Mouse (Mus musculus) c-Kit-positive CD71-positive TER-119-negative erythroid progenitor cells, embryonic 14.5 days (primary cell): Measurements from ENCODE around the gene Sim1.

Experiments used
- DNase-seq: peaks from one replicate; pipeline ENCODE4 v3.0.0-alpha.2; 2013; ENCODE audit warnings: low read depth

The Sim1 gene

GRCm38 (mm10) chr10:50901601-50902475 is 7.3 kb downstream of the Sim1 start:
- DNase-seq: no peak

GRCm38 (mm10) chr10:50902741-50903715 is 8.5 kb downstream of the Sim1 start:
- no peak for DNase-seq

GRCm38 (mm10) chr10:50903846-50904763 is 9.6 kb downstream of the Sim1 start:
- no peak for DNase-seq

- no peak for DNase-seq
Measured at GRCm38 (mm10) chr10:50904764-50905701, 10.5 kb downstream of the Sim1 start.

- DNase-seq: no peak
Measured at GRCm38 (mm10) chr10:50910400-50910799, 15.8 kb downstream of the Sim1 start.

- DNase-seq: no peak
Measured at GRCm38 (mm10) chr10:50910861-50911410, 16.4 kb downstream of the Sim1 start.

- no peak for DNase-seq
Measured at GRCm38 (mm10) chr10:50915607-50916006, 21.1 kb downstream of the Sim1 start.

- DNase-seq: no peak
Measured at GRCm38 (mm10) chr10:50929281-50929680, 34.7 kb downstream of the Sim1 start.

GRCm38 (mm10) chr10:50935673-50936072 is 41.1 kb downstream of the Sim1 start:
- DNase-seq: no peak

GRCm38 (mm10) chr10:50973625-50974024 is 79.1 kb downstream of the Sim1 start:
- no peak for DNase-seq

GRCm38 (mm10) chr10:50981849-50982248 is 87.3 kb downstream of the Sim1 start:
- no peak for DNase-seq

- DNase-seq: no peak
Measured at GRCm38 (mm10) chr10:50983620-50984019, 89.1 kb downstream of the Sim1 start.

GRCm38 (mm10) chr10:51007798-51008197 is 113.2 kb downstream of the Sim1 start:
- DNase-seq: no peak

GRCm38 (mm10) chr10:51011391-51012150 is 117.0 kb downstream of the Sim1 start:
- no peak for DNase-seq

- no peak for DNase-seq
Measured at GRCm38 (mm10) chr10:51014901-51015300, 120.3 kb downstream of the Sim1 start.

GRCm38 (mm10) chr10:51015362-51015761 is 120.8 kb downstream of the Sim1 start:
- DNase-seq: no peak

- DNase-seq: no peak
Measured at GRCm38 (mm10) chr10:51023308-51024279, 129.0 kb downstream of the Sim1 start.
